In the genomic region with DNA sequence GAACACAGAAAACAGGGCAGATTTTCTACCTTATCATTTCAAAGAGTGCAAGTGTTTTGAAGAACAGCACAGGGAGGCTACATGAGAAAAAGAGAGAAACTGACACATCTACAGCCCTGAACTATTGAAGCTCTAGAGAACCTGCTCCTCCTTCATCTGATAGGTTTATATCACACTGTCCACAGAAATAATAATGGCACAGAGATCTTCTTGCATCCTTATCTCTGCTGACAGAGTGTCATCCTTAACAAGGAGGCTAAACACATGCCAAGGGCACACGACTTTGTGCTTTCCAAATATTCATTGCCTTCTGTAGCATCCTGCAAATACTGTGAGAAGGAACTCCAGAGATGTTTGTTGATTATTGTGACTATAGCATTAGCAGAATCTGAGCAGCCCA, we compare ENCODE assay signal across 43 mouse cellular contexts. TPM values are rescaled to one million over a fixed set of nuclear protein-coding genes. Genes with fewer than 3 reads are reported as not detected.
"Had no signal": no experiment of that assay in that cellular context is flagged by ENCODE, and none has a peak within 500 bp of the region (broad histone marks: within the 10 kb centered on the region; RNA-seq: fewer than 3 reads in every experiment).

No protein-coding gene starts in this region.

- H3K4me1 ChIP-seq: heart, embryonic 10.5 days; heart, embryonic 12.5 days; hindbrain, embryonic 13.5 days; hindbrain, embryonic 15.5 days; kidney, embryonic 15.5 days; limb, embryonic 13.5 days; limb, embryonic 15.5 days; liver, embryonic 12.5 days had no signal

- H3K9me3 ChIP-seq: heart, embryonic 10.5 days; kidney, embryonic 15.5 days; limb, embryonic 15.5 days; liver, embryonic 12.5 days had no signal

- DNase-seq: gastrocnemius, postnatal 14 days; gastrocnemius, postnatal 36 days; heart, adult 18-20 months; heart, postnatal 14 days; heart, postnatal 36 days; kidney, adult 11 months; kidney, adult 2 months; kidney, adult 9 months; kidney, postnatal 14 days; kidney, postnatal 36 days; layer of hippocampus, adult 9-11 months; layer of hippocampus, postnatal 36 days; left cerebral cortex, postnatal 4 days had no signal

- H3K27me3 ChIP-seq: heart, embryonic 12.5 days; hindbrain, embryonic 13.5 days; hindbrain, embryonic 15.5 days; kidney, embryonic 15.5 days; limb, embryonic 13.5 days; limb, embryonic 15.5 days; liver, embryonic 12.5 days had no signal

- H3K4me3 ChIP-seq: heart, embryonic 10.5 days; heart, embryonic 12.5 days; hindbrain, embryonic 13.5 days; hindbrain, embryonic 15.5 days; kidney, embryonic 15.5 days; limb, embryonic 13.5 days; limb, embryonic 15.5 days; liver, embryonic 12.5 days had no signal

- H3K9ac ChIP-seq: heart, embryonic 12.5 days; hindbrain, embryonic 13.5 days; hindbrain, embryonic 15.5 days; kidney, embryonic 15.5 days; limb, embryonic 13.5 days; limb, embryonic 15.5 days; liver, embryonic 12.5 days had no signal

- H3K27ac ChIP-seq: heart, embryonic 10.5 days; hindbrain, embryonic 13.5 days; hindbrain, embryonic 15.5 days; hindbrain, postnatal 0 days; kidney, embryonic 15.5 days; kidney, postnatal 0 days; limb, embryonic 13.5 days; limb, embryonic 15.5 days; liver, embryonic 12.5 days had no signal

- H3K4me2 ChIP-seq: heart, embryonic 12.5 days; hindbrain, embryonic 13.5 days; hindbrain, embryonic 15.5 days; kidney, embryonic 15.5 days; limb, embryonic 13.5 days; limb, embryonic 15.5 days; liver, embryonic 12.5 days had no signal

- H3K36me3 ChIP-seq: heart, embryonic 10.5 days; heart, embryonic 12.5 days; hindbrain, embryonic 13.5 days; hindbrain, embryonic 15.5 days; kidney, embryonic 15.5 days; limb, embryonic 13.5 days; limb, embryonic 15.5 days; liver, embryonic 12.5 days had no signal

- ATAC-seq: hindbrain, postnatal 0 days; intestine, embryonic 16.5 days; liver, embryonic 12.5 days had no signal

RNA-seq across cellular contexts. Expression of a gene that starts 3.5 kb away (rescaled TPM):
- total RNA-seq: gastrocnemius, adult 18-20 months; gastrocnemius, adult 8-10 months; gastrocnemius, postnatal 14 days; gastrocnemius, postnatal 36 days; heart, adult 18-20 months; heart, adult 8-10 months; heart, postnatal 14 days; heart, postnatal 36 days; hindbrain, postnatal 0 days; layer of hippocampus, adult 18-20 months; layer of hippocampus, adult 8-10 months; layer of hippocampus, postnatal 14 days; layer of hippocampus, postnatal 36 days; left cerebral cortex, adult 18-20 months; left cerebral cortex, adult 8-10 months; left cerebral cortex, postnatal 10 days; left cerebral cortex, postnatal 25 days; left cerebral cortex, postnatal 4 days; liver, adult 2 months had no signal
- polyA plus RNA-seq: heart, embryonic 10.5 days; heart, embryonic 12.5 days; heart, embryonic 14.5 days; heart, embryonic 16.5 days; hindbrain, embryonic 11.5 days; hindbrain, embryonic 13.5 days; hindbrain, embryonic 15.5 days; hindbrain, postnatal 0 days; intestine, embryonic 14.5 days; intestine, embryonic 16.5 days; kidney, embryonic 15.5 days; kidney, postnatal 0 days; large intestine, adult 2 months; limb, embryonic 11.5 days; limb, embryonic 13.5 days; limb, embryonic 15.5 days; liver, adult 2 months; liver, embryonic 12.5 days had no signal

RNA-seq across cellular contexts. Expression of a gene that starts 43.7 kb away (rescaled TPM):
- total RNA-seq: granulocyte monocyte progenitor cell, adult 5-6 weeks; hematopoietic stem cell, adult 5-6 weeks; hindbrain, postnatal 0 days; layer of hippocampus, adult 18-20 months; layer of hippocampus, adult 8-10 months; layer of hippocampus, postnatal 14 days; layer of hippocampus, postnatal 36 days; left cerebral cortex, adult 18-20 months; left cerebral cortex, adult 8-10 months; left cerebral cortex, postnatal 10 days; left cerebral cortex, postnatal 25 days; left cerebral cortex, postnatal 4 days; liver, adult 2 months had no signal
- polyA plus RNA-seq: heart, embryonic 10.5 days; heart, embryonic 12.5 days; heart, embryonic 14.5 days; heart, embryonic 16.5 days; hindbrain, embryonic 11.5 days; hindbrain, embryonic 13.5 days; hindbrain, embryonic 15.5 days; hindbrain, postnatal 0 days; intestine, embryonic 14.5 days; intestine, embryonic 16.5 days; kidney, embryonic 15.5 days; kidney, postnatal 0 days; large intestine, adult 2 months; limb, embryonic 11.5 days; limb, embryonic 13.5 days; limb, embryonic 15.5 days; liver, adult 2 months; liver, embryonic 12.5 days had no signal

RNA-seq across cellular contexts. Expression of a gene that starts 45.1 kb away (rescaled TPM):
- total RNA-seq: gastrocnemius, adult 8-10 months; gastrocnemius, postnatal 14 days; gastrocnemius, postnatal 36 days; granulocyte monocyte progenitor cell, adult 5-6 weeks; heart, adult 18-20 months; heart, postnatal 14 days; hematopoietic stem cell, adult 5-6 weeks; hindbrain, postnatal 0 days; layer of hippocampus, adult 18-20 months; layer of hippocampus, adult 8-10 months; layer of hippocampus, postnatal 14 days; layer of hippocampus, postnatal 36 days; left cerebral cortex, adult 18-20 months; left cerebral cortex, adult 8-10 months; left cerebral cortex, postnatal 10 days; left cerebral cortex, postnatal 25 days; left cerebral cortex, postnatal 4 days; liver, adult 2 months had no signal
- polyA plus RNA-seq: heart, embryonic 10.5 days; heart, embryonic 12.5 days; heart, embryonic 14.5 days; heart, embryonic 16.5 days; hindbrain, embryonic 11.5 days; hindbrain, embryonic 13.5 days; hindbrain, embryonic 15.5 days; hindbrain, postnatal 0 days; intestine, embryonic 14.5 days; intestine, embryonic 16.5 days; kidney, adult 2 months; kidney, embryonic 15.5 days; kidney, postnatal 0 days; large intestine, adult 2 months; limb, embryonic 11.5 days; limb, embryonic 13.5 days; limb, embryonic 15.5 days; liver, adult 2 months; liver, embryonic 12.5 days had no signal
